Mouse (Mus musculus) hematopoietic stem cell, adult 5-6 weeks (primary cell): Measurements from ENCODE around the gene Mmp27. TPM values are rescaled to one million over a fixed set of nuclear protein-coding genes. Genes with fewer than 3 reads are reported as not detected.

ENCODE experiments used
- ATAC-seq, 2 experiments: fragments of 125-278 bp in 1 of 2; replicated peaks in 1 of 2; 2 replicates each; pipeline ENCODE4 v1.8.0; 2016 to 2017; ENCODE audit warnings: inconsistent platforms in 2 of 2, mild to moderate bottlenecking in 2 of 2, moderate number of reproducible peaks in 2 of 2, low read depth in 1 of 2, moderate TSS enrichment in 1 of 2; ENCODE audit not compliant: low FRiP score in 2 of 2, poor library complexity in 2 of 2, severe bottlenecking in 2 of 2, insufficient read depth in 1 of 2, low TSS enrichment in 1 of 2
- total RNA-seq: library from RNA; stranded (forward); fragments of 172-1452, 232-1000 nt; gene quantifications from 2 replicates; pipeline ENCODE4 v1.2.3, GENCODE M21; 2017

The Mmp27 gene
- total RNA-seq, result not detected in 2 replicates

DNA sequence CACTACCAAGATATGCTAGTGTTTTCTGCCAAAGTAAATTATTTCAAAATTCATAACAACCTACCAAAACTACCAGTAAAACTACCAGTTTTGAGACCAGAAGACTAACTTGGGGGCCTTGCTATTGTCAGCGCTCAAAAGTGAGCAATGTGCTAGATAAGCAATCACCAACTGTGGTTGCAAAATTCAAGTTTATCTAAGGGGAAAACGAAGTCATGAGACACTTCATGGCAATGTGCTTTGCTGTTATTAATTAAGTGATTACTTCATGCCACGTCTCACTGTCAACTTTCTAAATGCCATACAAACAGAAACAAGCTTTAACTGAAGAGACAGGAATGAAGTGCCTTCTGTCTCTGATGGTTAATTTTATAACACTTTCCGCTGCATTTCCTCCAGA is at the start of gene Mmp27:
Mmp27 (plus strand) TSS at position 235 of the 400 bp plus-strand sequence.
- ATAC-seq, result no peak

- no peak for ATAC-seq
Measured at GRCm38 (mm10) chr9:7526255-7526940, 44.8 kb upstream of the Mmp27 start.

DNA sequence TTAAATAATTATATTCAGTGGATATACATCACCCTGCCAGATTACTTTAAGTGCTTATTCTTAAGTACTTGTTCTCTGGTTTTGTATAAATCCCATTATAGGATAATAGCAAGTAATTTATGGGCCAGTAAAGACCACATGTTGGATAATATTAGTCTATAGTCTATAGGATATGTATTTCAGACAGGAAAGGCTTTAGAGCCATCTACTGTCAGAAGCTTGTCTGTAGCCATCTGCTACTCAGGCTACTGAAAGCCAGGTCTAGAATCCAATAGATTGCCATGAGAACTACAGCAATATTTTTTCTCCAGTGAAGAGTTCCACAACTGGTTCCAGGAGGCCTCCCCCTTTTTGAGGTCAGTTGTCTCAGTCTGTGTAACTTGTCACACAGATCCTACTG is 28.4 kb upstream of the Mmp27 start:
- no peak for ATAC-seq

DNA sequence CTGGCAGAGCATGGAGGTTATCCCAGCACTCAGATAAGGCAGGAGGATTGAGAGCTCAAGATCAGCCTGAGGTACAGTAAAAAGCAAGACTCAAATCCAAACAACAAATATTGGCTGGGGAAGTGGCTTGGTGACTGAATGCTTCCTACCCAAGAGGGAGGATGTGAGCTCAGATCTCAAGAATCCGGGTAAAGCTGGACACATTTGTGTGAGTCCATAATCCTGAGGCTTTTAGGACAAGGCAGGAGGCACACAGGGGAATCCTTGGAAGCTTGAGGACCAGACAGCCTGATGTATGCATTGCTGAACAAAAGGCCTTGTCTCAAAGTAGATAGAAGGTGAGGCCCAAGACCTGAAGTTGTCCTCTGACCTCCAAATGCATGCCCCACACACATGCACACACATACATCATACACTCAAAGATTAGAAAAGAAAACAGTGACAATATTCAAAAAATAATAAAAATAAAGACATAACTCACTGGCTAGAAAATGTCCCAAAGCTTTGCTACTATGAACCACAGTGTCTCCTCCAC is 26.2 kb upstream of the Mmp27 start:
- no peak for ATAC-seq

GRCm38 (mm10) chr9:7545471-7545870 is 25.7 kb upstream of the Mmp27 start:
- no peak for ATAC-seq

- no peak for ATAC-seq
Measured at GRCm38 (mm10) chr9:7545920-7546319, 25.3 kb upstream of the Mmp27 start.

DNA sequence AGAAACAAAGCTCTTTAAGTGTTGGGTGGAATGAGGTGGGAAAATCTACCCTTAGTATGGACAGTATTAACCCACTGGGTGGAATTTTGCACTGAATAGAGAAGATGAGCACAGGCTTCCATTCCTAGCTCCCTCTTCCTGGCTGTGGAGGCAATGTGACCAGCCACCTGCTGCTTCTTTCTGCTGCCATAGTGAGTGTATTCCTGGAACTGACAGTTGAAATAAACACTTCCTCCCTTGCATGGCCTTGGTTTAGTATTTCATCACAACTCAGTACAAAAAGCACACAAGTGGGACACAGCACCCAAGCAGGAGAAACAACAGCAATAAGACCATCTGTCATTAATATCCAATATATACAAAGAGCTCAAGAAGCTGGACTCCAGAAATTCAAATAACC is 19.3 kb upstream of the Mmp27 start:
- ATAC-seq, result no peak

- peak; percentile 68 to 79 for ATAC-seq
Measured at GRCm38 (mm10) chr9:7553536-7553935, 17.7 kb upstream of the Mmp27 start.

- peak in 1 of 2 experiments; percentile 63; a peak in 1 of 4 replicates for ATAC-seq
Measured at GRCm38 (mm10) chr9:7554382-7554781, 16.8 kb upstream of the Mmp27 start.

- peak; percentile 55 to 75; a peak in 3 of 4 replicates for ATAC-seq
Measured at GRCm38 (mm10) chr9:7558221-7559017, 12.8 kb upstream of the Mmp27 start, which contains the start of gene Mmp8. Gene Mmp8, plus strand, starts transcription at chr9:7558456.

- no peak for ATAC-seq
Measured at GRCm38 (mm10) chr9:7560026-7560425, 11.2 kb upstream of the Mmp27 start.

- peak; percentile 91 to 92 for ATAC-seq
Measured at GRCm38 (mm10) chr9:7567376-7567775, 3.8 kb upstream of the Mmp27 start.

GRCm38 (mm10) chr9:7567923-7568322 is 3.3 kb upstream of the Mmp27 start:
- no peak for ATAC-seq

DNA sequence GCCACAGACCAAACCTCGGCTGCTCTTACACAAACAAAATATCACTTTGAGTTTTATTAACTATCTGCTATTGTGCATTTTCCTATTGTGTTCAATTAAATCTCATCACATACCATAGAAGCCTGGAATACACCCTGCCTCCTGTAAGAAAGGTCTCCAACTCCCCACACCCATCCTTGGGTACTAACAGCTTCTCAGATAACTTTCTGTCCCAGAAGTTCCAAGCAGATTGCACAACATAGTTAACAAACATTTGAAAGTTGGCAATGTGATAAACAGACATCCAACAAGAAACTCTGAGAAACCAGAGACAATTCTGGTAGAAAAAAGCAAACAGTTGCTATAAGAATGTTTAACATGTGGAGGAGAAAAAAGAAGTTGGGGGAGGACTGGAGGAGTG is 711 bp upstream of the Mmp27 start:
- ATAC-seq, result no peak

DNA sequence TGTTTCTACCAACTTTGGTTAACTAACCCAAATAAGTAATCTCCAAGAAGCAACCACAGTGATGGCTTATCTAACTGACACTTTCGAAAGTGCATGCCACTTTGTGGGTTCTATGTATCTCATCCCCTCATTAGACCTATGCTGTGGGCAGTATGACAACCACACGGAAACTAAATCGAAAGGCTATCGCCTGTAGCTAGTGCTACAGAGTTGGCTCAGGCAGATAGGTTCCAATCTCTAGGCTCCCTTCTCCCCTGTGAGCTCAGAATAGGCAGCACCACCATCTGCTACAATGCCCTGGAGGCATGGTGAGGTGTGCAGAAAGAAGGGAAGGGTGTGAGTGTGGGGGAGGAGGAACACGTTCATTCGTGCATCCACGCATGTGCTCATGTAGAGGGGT is 992 bp downstream of the Mmp27 start:
- no peak; a peak in 1 of 4 replicates for ATAC-seq

- ATAC-seq, result peak; percentile 82 to 87
Measured at GRCm38 (mm10) chr9:7572663-7573308, 1.6 kb downstream of the Mmp27 start.

- no peak for ATAC-seq
Measured at GRCm38 (mm10) chr9:7575526-7575925, 4.3 kb downstream of the Mmp27 start.

DNA sequence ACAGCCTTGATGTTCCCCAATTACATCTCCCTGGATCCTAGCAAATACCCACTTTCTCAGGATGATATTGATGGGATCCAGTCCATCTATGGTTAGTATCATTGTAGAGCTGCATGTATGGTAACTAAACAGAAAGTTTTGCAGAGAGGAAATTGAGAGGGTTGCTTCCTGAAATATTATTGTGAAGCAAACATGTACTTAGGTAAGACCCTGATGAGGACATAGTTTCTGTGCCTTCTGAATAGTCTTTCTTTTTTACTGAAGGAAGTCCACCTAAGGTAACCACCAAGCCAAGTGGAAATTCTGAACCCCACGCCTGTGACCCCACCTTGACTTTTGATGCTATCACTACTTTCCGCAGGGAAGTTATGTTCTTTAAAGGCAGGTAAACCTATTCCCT is 6.2 kb downstream of the Mmp27 start:
- ATAC-seq, result peak in 1 of 2 experiments; percentile 43; a peak in 1 of 4 replicates
